Mouse (Mus musculus) lung, postnatal 0 days (tissue): ENCODE results near the gene Pld5.

ENCODE experiments used
- CTCF ChIP-seq: IDR thresholded peaks from 2 replicates; pipeline ENCODE4 v1.5.1; 2016; ENCODE audit warnings: antibody characterized with exemption, mild to moderate bottlenecking
- EP300 ChIP-seq: IDR thresholded peaks from 2 replicates; pipeline ENCODE4 v1.6.1; 2016; ENCODE audit warnings: antibody characterized with exemption, mild to moderate bottlenecking, control low read depth

GRCm38 (mm10) chr1:176028397-176028796, 246.7 kb downstream of the Pld5 start:
- no peak for TF ChIP-seq CTCF
- no peak for TF ChIP-seq EP300
